Comparison of ENCODE assay signal across 10 mouse cellular contexts in the genomic region with DNA sequence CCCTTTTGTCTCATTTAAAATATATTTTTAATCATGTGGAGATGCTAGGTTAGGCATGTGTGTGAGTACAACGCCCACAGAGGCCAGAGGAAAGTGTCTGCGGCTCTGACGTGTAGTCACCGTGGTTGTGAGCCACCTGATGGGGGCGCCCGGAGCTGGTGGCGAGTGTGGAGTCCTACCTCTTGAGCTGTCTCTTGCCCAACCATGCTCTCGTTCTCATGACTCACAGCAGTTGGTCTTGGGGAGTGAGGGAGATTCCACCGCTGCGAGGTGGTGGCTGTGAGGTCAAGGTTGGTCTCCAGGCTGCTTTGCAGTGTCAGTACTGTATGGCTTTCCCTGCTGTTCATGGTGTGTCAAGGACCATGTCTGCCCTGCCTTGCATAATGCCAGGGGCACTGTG. TPM values are rescaled to one million over a fixed set of nuclear protein-coding genes. Genes with fewer than 3 reads are reported as not detected.
DNase-seq lines count a peak whose midpoint lies in the region; ATAC-seq and TF ChIP-seq lines count a peak whose summit lies in the region.
"Had no signal": no experiment of that assay in that cellular context is flagged by ENCODE, and none has a peak within 500 bp of the region (broad histone marks: within the 10 kb centered on the region; RNA-seq: fewer than 3 reads in every experiment).

No protein-coding gene starts in this region.

- TF ChIP-seq RAD21 in CH12.LX (IDR thresholded peaks at IDR 0.05; ENCODE audit: low read depth, low read length): peak; percentile 4

- no peak for TF ChIP-seq POLR2A in CH12.LX (IDR thresholded peaks at IDR 0.05; ENCODE audit: low read depth, low read length)

- TF ChIP-seq EP300 in CH12.LX (IDR thresholded peaks at IDR 0.05; ENCODE audit: low read length): no peak

- peak overlapping the region; percentile 62; the same call in 1 of the 2 replicates for H3K9ac ChIP-seq in heart, embryonic 13.5 days
- no peak overlapping the region for H3K9ac ChIP-seq in CH12.LX (ENCODE audit: insufficient read depth, low read depth)
- 0 out of 2 replicates have a peak overlapping the region, but pooled peaks have one; percentile 5 for H3K9ac ChIP-seq in liver, embryonic 13.5 days
- no peak overlapping the region for H3K9ac ChIP-seq in forebrain, embryonic 12.5 days

- dilution Hi-C loops in CH12.LX (cut with MboI; ENCODE audit: extremely low pct_ligation_motif_present, extremely low pct_unique_long_range_greater_than_20kb, low sequenced_read_pairs): no loop called here

- in situ Hi-C loops in CH12.LX (cut with MboI; ENCODE audit: low pct_ligation_motif_present, low pct_unique_long_range_greater_than_20kb, low sequenced_read_pairs): no loop called here

- no peak for DNase-seq in heart, postnatal 25 days (ENCODE audit: low spot score)
- DNase-seq in CH12.LX (ENCODE audit: extremely low read depth): no peak
- DNase-seq in adrenal gland, postnatal 14 days: peak; percentile 73
- DNase-seq in liver, embryonic 13.5 days: peak; percentile 35
- DNase-seq in cerebellum, postnatal 10 days: no peak
- DNase-seq in embryo, embryonic 9.5 days (ENCODE audit: extremely low spot score): no peak
- DNase-seq: cerebellum, postnatal 25 days had no signal

- no peaks in the 10 kb centered on the region for H3K79me2 ChIP-seq in CH12.LX (replicated peaks; ENCODE audit: control insufficient read depth, extremely low read depth, insufficient read depth, poor library complexity, severe bottlenecking)

- peak overlapping the region; percentile 97 for H3K27ac ChIP-seq in heart, embryonic 13.5 days (replicated peaks)
- H3K27ac ChIP-seq in CH12.LX (ENCODE audit: insufficient read depth, low read depth): no peak overlapping the region
- peak overlapping the region; percentile 84; the same call in 1 of the 2 replicates for H3K27ac ChIP-seq in liver, embryonic 13.5 days
- no peak overlapping the region for H3K27ac ChIP-seq in forebrain, embryonic 12.5 days
- H3K27ac ChIP-seq: layer of hippocampus, adult 2 months had no signal

- H3K4me2 ChIP-seq in heart, embryonic 13.5 days: peak overlapping the region; percentile 54
- no peak overlapping the region for H3K4me2 ChIP-seq in CH12.LX (ENCODE audit: insufficient read depth, low read depth, poor library complexity, severe bottlenecking)
- H3K4me2 ChIP-seq in liver, embryonic 13.5 days: peak overlapping the region; percentile 64
- no peak overlapping the region for H3K4me2 ChIP-seq in forebrain, embryonic 12.5 days

- H3K9me3 ChIP-seq in heart, embryonic 13.5 days: no peaks in the 10 kb centered on the region
- H3K9me3 ChIP-seq in CH12.LX (replicated peaks; ENCODE audit: low read length): no peaks in the 10 kb centered on the region
- no peaks in the 10 kb centered on the region for H3K9me3 ChIP-seq in liver, embryonic 13.5 days (replicated peaks)
- no peaks in the 10 kb centered on the region for H3K9me3 ChIP-seq in forebrain, embryonic 12.5 days

- H3K27me3 ChIP-seq in heart, embryonic 13.5 days (replicated peaks): no peaks in the 10 kb centered on the region
- H3K27me3 ChIP-seq in CH12.LX (replicated peaks): no peaks in the 10 kb centered on the region
- H3K27me3 ChIP-seq in liver, embryonic 13.5 days: no peaks in the 10 kb centered on the region
- H3K27me3 ChIP-seq in forebrain, embryonic 12.5 days: no peaks in the 10 kb centered on the region

- peaks cover 63% of the 10 kb centered on the region for H3K36me3 ChIP-seq in heart, embryonic 13.5 days
- H3K36me3 ChIP-seq in CH12.LX (replicated peaks in 1 of 2; ENCODE audit: control insufficient read depth in 1 of 2, insufficient read depth in 1 of 2, low read length in 1 of 2): no peaks in the 10 kb centered on the region
- no peaks in the 10 kb centered on the region for H3K36me3 ChIP-seq in liver, embryonic 13.5 days
- no peaks in the 10 kb centered on the region; the same call in 1 of the 2 replicates for H3K36me3 ChIP-seq in forebrain, embryonic 12.5 days (replicated peaks)

- no peak for ATAC-seq in heart, embryonic 13.5 days (ENCODE audit: extremely low read depth, insufficient number of reproducible peaks, low FRiP score, low TSS enrichment)
- peak; percentile 52 for ATAC-seq in liver, embryonic 13.5 days (ENCODE audit: low read depth)
- ATAC-seq in forebrain, embryonic 12.5 days (ENCODE audit: low FRiP score): no peak

- no peak overlapping the region for H3K4me3 ChIP-seq in heart, embryonic 13.5 days
- no peak overlapping the region for H3K4me3 ChIP-seq in CH12.LX (replicated peaks in 1 of 3; ENCODE audit: low read depth in 2 of 3, low read length in 2 of 3, poor library complexity in 1 of 3)
- no peak overlapping the region for H3K4me3 ChIP-seq in liver, embryonic 13.5 days (replicated peaks)
- H3K4me3 ChIP-seq in forebrain, embryonic 12.5 days (replicated peaks): no peak overlapping the region
- H3K4me3 ChIP-seq: layer of hippocampus, adult 2 months had no signal

- H3K4me1 ChIP-seq in heart, embryonic 13.5 days: peaks cover 32% of the 10 kb centered on the region
- H3K4me1 ChIP-seq in CH12.LX (ENCODE audit: control insufficient read depth in 1 of 2, insufficient read depth in 2 of 2): peaks cover 7 to 10% of the 10 kb centered on the region in 2 experiments; a peak in 3 of 4 replicates
- H3K4me1 ChIP-seq in liver, embryonic 13.5 days (replicated peaks): peaks cover 58% of the 10 kb centered on the region
- peaks cover 8% of the 10 kb centered on the region for H3K4me1 ChIP-seq in forebrain, embryonic 12.5 days

- WGBS in heart, embryonic 13.5 days: 58% methylated on average over 10 of the region's 10 CpGs
- 36% methylated on average over 10 of the region's 10 CpGs for WGBS in liver, embryonic 13.5 days (ENCODE audit: insufficient replicate concordance)
- WGBS in forebrain, embryonic 12.5 days: 87% methylated on average over 10 of the region's 10 CpGs

- TF ChIP-seq CTCF in CH12.LX (conservative IDR thresholded peaks at IDR 0.05 in 1 of 2, IDR thresholded peaks at IDR 0.05 in 1 of 2; ENCODE audit: low read depth in 2 of 2, low read length in 2 of 2): peak in 1 of 2 experiments; percentile 40; a peak in 2 of 4 replicates

- intact Hi-C loops in heart, postnatal 25 days (cut with DNase I): loop anchor here (5.0 kb wide), 1 partner anchor 141 kb away; the partner anchor contains the start of gene Ptpn14

TF ChIP-seq in CH12.LX, 34 proteins besides CTCF, POLR2A, EP300 and RAD21:
- TF ChIP-seq ZKSCAN1 (IDR thresholded peaks at IDR 0.05; ENCODE audit: borderline replicate concordance, low read depth, low read length): no peak
- no peak for TF ChIP-seq CHD1 (IDR thresholded peaks at IDR 0.05; ENCODE audit: low read depth, low read length)
- no peak for TF ChIP-seq USF1 (IDR thresholded peaks at IDR 0.05; ENCODE audit: low read depth, low read length)
- no peak for TF ChIP-seq ELF1 (IDR thresholded peaks at IDR 0.05; ENCODE audit: low read depth, low read length)
- TF ChIP-seq RCOR1 (conservative IDR thresholded peaks at IDR 0.05; ENCODE audit: low read depth, low read length): no peak
- no peak for TF ChIP-seq MEF2A (IDR thresholded peaks at IDR 0.05; ENCODE audit: borderline replicate concordance, low read depth, low read length)
- TF ChIP-seq ZNF384 (IDR thresholded peaks at IDR 0.05; ENCODE audit: low read depth, low read length): no peak
- no peak for TF ChIP-seq NRF1 (IDR thresholded peaks at IDR 0.05; ENCODE audit: low read depth, low read length)
- TF ChIP-seq KAT2A (IDR thresholded peaks at IDR 0.05; ENCODE audit: insufficient replicate concordance, low read length): no peak

RNA-seq across cellular contexts. Expression of gene Smyd2, which starts 54.1 kb away (rescaled TPM):
- polyA plus RNA-seq in heart, embryonic 13.5 days (2015; fragmentation: Nextera tagmentation; extraction: Ambion mirVana): 187 and 209 TPM in 2 replicates
- total RNA-seq in heart, postnatal 25 days (2021): 100 to 1,000 TPM; 105 to 109 TPM
- total RNA-seq in CH12.LX (2012; rRNA removed) (79.9 and 92.7 TPM in 2 replicates), CH12.LX (2014; rRNA removed) (84.7 and 85.8 TPM in 2 replicates)
- polyA plus RNA-seq in CH12.LX (2012; ENCODE audit: insufficient read length, low read depth): 103 and 119 TPM in 2 replicates
- total RNA-seq in adrenal gland, postnatal 14 days (2021): 64.7 and 76.2 TPM in 2 replicates
- 40.7 and 40.8 TPM in 2 replicates for polyA plus RNA-seq in liver, embryonic 13.5 days (2015; fragmentation: Nextera tagmentation; extraction: Ambion mirVana)
- polyA plus RNA-seq in forebrain, embryonic 12.5 days (2016; fragmentation: Nextera tagmentation; extraction: Ambion mirVana): 38.0 and 42.7 TPM in 2 replicates

Comparison
In these comparisons a context has a peak if more than half of its experiments do, and no peak if none do; other contexts are left out.
1. H3K27ac ChIP-seq: peak in heart, embryonic 13.5 days (single experiment) and liver, embryonic 13.5 days (single experiment); none in CH12.LX (single experiment) and forebrain, embryonic 12.5 days (single experiment).
2. H3K4me2 ChIP-seq: peak in heart, embryonic 13.5 days (single experiment) and liver, embryonic 13.5 days (single experiment); none in CH12.LX (single experiment) and forebrain, embryonic 12.5 days (single experiment).
3. H3K9ac ChIP-seq: peak in heart, embryonic 13.5 days (single experiment) and liver, embryonic 13.5 days (single experiment); none in CH12.LX (single experiment) and forebrain, embryonic 12.5 days (single experiment).
4. DNase-seq: peak in adrenal gland, postnatal 14 days (single experiment) and liver, embryonic 13.5 days (single experiment); none in heart, postnatal 25 days (single experiment), CH12.LX (single experiment), cerebellum, postnatal 10 days (0 of 2) and embryo, embryonic 9.5 days (single experiment).